Mouse (Mus musculus): ENCODE data around the gene Zfp207.
"Not testable (repeated sequence)": the region's sequence is repeated elsewhere in the genome, so short reads cannot be mapped to it uniquely, and the experiment has no call there.

The Zfp207 gene

GRCm38 (mm10) chr11:80383019-80383625 is at the start of gene Zfp207:
Gene Zfp207 (plus strand): TSS chr11:80383279.
- peak; percentile 98 for DNase-seq (ENCODE audit: low read depth)

DNA sequence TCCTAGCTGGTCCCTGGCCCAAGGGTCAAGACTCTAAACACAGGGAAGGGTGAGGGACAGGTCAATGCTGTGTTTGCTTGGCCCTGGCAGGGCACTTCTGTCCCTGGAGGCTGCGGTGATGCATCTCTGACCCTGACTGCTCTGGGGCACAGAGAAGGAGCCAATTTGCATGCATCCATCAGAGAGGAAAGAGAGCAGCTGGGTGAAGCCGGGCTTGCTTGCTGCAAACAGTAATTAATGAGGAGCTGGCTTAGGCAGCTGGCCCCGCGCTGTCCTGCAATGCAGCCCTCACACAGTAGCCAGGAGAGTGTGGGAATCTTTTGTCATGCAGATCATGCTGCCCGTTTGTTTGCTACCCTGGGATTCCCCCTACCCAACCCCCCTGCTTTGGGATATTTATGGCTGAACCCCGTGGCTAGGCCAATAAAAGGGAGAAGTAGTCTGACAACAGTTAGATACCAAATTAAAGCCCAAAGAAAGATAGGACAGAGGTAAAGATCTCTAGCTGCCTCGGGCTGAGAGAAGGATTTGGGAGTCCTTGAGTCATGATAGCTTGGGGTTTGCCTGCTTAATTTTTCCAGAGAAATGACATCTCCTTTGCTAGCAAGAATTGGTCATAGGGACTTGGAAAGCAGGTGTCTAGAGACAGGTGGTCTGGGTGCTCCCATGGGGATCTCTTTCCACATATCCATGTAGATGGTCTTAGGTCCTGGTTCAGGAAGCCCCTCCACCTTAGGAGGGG is 47.3 kb upstream of the Zfp207 start:
- no peak for DNase-seq (ENCODE audit: low read depth)

DNA sequence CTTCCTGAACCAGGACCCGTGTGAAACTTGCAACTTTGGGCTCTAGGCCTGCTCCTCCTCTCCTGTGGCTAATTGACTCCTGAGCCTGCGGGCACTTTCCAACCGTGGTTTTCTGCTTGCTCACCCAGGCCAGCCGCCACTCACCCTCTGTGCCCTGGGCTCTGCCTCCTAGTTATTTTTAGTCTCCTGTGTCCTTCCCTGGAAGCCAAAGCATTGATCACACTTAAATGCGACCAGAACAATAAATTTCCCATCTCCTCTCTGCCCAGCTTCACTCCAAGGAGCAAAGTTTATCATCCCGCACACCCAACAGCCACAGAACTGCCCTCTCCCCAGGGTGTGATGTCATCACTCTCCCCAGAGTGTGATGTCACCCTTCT is 46.7 kb upstream of the Zfp207 start:
- peak; percentile 41 for DNase-seq (ENCODE audit: low read depth)

DNA sequence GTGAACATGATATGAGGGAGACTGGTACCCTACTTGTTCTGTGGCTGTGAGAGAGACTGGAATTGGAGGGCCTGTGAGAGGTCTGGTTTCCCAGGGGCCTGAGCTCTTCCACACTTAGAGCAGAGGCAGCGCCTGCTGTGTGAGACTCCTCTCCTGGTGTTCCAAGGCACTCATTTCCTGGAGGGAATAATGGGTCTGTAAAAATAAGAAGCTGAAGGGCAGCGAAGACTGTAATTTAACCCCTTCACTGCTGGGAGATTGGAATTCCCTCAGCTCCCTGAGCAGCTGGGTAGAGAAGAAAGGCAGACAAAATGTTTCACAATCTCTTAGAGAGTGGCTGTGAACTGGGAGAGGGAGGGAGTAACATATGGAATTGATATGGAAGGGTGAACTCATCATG is 40.6 kb upstream of the Zfp207 start:
- DNase-seq (ENCODE audit: low read depth) = peak; percentile 75

- peak; percentile 91 for DNase-seq (ENCODE audit: low read depth)
These were observed 31.1 kb upstream of the Zfp207 start for GRCm38 (mm10) chr11:80351832-80352430.

- peak; percentile 25 for DNase-seq (ENCODE audit: low read depth)
These were observed 28.2 kb upstream of the Zfp207 start for GRCm38 (mm10) chr11:80354832-80355231.

GRCm38 (mm10) chr11:80368949-80369348 is 14.1 kb upstream of the Zfp207 start:
- peak; percentile 38 for DNase-seq (ENCODE audit: low read depth)

DNA sequence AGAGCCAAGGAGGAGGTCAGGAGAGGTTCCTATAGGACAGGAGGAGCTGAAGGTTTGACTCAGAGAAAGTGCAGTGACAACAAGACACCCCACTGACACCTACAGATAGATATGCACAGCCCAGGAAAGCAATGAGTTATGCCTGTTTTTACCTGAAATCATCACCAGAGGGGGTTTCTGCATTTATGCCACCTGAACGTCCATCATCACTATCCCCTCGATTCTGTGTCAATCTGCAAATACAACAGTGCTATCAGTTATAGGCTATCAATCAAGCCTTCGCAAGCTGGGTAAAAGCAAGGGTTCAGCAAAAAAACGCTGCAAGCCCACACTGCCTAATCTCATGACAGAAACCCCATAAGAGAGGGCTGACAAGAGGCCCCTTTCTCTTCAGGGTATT is 6.4 kb upstream of the Zfp207 start:
- no peak for DNase-seq (ENCODE audit: low read depth)

GRCm38 (mm10) chr11:80377712-80378451 is 5.2 kb upstream of the Zfp207 start, which contains the start of gene 5730455P16Rik:
Gene 5730455P16Rik (minus strand): TSS chr11:80378034.
- peak; percentile 92 for DNase-seq (ENCODE audit: low read depth)

GRCm38 (mm10) chr11:80378452-80379068 is 4.5 kb upstream of the Zfp207 start:
- peak; percentile 32 for DNase-seq (ENCODE audit: low read depth)

GRCm38 (mm10) chr11:80379184-80379583 is 3.9 kb upstream of the Zfp207 start:
- not testable (repeated sequence) for DNase-seq (ENCODE audit: low read depth)

- DNase-seq (ENCODE audit: low read depth) = peak; percentile 57
These were observed 457 bp upstream of the Zfp207 start for GRCm38 (mm10) chr11:80382626-80383018.

DNA sequence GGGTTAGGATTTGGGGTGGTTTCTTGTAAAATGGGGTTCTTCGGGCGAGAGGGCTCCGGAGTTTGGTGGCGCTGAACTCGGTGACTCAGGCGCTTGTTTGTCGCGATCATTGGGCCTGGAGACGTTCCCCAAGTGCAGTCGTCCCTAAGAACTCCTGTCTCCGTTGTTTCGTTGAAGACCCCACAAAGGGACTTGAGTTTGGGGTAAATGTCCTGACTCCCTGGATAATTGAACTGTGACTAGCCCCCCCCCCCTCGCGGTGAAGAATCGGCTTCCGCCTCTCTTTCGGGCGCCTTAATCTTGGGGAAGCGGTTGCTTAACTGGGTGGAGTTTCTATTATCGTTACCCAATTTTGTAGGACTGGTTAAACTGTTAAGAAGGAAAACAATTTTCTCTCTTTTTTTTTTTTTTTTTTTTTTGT is 557 bp downstream of the Zfp207 start:
- peak; percentile 63 for DNase-seq (ENCODE audit: low read depth)

DNA sequence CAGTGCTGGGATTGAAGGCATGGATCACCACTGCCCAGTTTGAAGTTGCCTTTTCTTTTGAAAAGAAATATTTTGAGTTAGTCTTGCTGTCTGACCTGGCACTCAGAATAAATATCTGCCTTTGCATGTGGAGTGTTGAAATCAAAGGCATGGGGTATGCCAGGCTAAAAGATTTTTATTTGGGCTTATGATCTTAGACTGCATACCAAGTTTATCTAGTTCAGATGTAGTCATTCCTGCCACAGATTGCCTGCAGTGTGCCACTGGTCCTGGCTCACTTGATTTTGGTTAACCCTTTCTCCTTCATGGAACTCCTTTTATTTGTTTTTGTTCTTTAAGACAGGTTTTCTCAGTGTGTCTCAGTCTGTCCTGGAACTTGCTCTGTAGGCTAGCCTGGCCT is 1.4 kb downstream of the Zfp207 start:
- DNase-seq (ENCODE audit: low read depth) = peak; percentile 20

DNA sequence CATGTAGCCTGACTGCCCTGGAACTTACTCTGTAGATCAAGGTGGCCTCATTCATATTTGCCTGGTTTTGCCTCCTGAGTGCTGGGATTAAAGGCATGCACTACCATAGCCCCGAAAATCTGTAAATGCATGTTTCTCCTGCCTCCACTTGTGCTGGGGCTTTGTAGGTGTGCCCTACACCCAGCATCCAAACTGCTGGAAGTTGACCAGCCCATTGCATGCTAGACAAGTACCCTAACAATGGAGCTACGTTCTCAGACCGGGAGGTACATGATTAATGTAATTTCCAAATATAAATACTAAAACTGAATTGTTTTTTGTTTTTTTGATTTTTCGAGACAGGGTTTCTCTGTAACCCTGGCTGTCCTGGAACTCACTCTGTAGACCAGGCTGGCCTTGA is 2.0 kb downstream of the Zfp207 start:
- no peak for DNase-seq (ENCODE audit: low read depth)

DNA sequence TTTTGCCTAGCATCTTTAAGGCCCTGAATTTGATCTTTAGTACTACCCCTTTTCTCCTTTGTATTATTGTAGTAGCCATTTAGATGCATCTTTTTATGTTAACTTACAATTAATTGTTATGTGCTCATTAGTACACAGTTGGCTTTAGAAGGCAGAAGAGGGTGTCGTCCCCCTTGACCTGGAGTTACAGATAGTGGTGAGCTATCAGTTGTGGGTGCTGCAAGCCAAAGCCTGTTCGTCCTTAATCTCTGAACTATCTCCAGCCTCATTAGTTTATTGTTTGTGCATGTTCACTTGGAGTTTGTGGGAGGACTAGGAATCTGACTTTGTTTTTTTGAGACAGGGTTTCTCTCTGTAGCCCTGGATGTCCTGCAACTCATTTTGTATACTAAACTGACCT is 3.7 kb downstream of the Zfp207 start:
- no peak for DNase-seq (ENCODE audit: low read depth)

DNA sequence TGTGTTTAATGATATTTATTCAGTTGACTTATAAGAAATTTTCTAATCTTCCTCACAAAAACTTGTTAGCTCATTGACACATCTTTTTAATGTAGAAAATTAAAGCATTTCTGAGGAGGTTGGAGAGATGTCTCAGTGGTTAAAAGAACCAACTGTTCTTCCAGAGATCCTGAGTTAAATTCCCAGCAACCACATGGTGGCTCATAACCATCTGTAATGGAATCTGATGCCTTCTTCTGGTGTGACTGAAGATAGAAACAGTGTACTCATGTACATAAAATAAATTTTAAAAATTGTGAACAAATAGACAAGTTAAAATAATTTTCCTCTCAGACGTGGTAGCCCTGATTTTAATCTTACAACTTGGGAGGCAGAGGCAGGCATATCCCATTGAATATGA is 6.8 kb downstream of the Zfp207 start:
- DNase-seq (ENCODE audit: low read depth) = no peak

GRCm38 (mm10) chr11:80391407-80392120 is 8.5 kb downstream of the Zfp207 start:
- DNase-seq (ENCODE audit: low read depth) = no peak

GRCm38 (mm10) chr11:80395930-80396329 is 12.9 kb downstream of the Zfp207 start:
- no peak for DNase-seq (ENCODE audit: low read depth)

- DNase-seq (ENCODE audit: low read depth) = no peak
These were observed 13.5 kb downstream of the Zfp207 start for GRCm38 (mm10) chr11:80396617-80397016.

DNA sequence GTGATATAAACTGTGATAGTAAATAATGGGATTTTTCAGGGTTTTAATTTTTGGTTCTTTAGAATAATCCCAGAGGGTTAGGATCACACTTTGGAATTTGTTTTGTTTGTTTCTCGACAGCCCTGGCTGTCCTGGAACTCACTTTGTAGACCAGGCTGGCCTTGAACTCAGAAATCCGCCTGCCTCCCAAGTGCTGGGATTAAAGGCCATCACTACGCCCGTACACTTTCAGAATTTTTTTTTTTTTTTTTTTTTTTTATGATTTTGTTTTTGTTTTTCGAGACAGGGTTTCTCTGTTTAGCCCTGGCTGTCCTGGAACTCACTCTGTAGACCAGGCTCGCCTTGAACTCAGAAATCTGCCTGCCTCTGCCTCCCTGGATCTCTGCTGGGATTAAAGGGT is 24.8 kb downstream of the Zfp207 start:
- not testable (repeated sequence) for DNase-seq (ENCODE audit: low read depth)
